Mouse (Mus musculus): ENCODE results near the gene Myocos.

Myocos gene

DNA sequence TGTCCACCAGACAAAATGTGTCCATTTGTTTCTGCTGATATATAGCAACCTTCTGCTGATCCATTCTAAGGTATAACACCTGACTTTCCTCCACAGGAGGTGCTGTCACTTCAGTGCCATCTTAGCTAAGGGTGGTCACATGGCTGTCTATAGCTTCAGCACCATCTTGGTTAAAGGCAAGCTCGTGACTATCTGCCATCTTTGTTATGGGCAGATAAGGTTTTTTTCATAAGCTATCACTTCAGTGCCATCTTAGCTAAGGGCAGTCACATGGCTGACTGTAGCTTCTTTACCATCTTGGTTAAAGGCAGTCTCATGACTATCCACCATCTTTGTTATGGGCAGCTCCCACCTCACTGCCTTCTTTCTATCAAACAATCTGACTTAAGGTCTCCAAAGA is 42.5 kb downstream of the Myocos start:
- peak; percentile 81 for DNase-seq (ENCODE audit: low read depth, low spot score)

DNA sequence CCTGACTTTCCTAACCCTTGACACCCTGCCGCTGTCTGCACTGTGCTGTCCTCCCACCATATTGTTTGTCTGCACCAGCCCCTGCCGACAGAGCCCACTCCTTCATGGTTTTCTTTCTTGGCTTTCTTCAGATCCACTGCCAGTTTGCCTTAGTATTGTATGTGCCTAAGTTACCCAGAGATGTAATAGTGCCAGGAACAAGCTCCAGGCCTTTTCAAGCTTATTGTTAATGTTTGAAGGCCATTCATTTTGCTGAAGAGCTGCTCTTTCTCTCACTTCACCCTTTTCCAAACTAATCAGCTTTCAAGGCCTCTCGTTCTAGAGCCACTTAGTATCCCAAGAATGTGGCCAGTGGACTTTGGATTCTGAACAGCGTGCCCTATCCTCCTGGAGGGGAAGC is 46.8 kb downstream of the Myocos start:
- DNase-seq (ENCODE audit: low read depth, low spot score): no peak

DNA sequence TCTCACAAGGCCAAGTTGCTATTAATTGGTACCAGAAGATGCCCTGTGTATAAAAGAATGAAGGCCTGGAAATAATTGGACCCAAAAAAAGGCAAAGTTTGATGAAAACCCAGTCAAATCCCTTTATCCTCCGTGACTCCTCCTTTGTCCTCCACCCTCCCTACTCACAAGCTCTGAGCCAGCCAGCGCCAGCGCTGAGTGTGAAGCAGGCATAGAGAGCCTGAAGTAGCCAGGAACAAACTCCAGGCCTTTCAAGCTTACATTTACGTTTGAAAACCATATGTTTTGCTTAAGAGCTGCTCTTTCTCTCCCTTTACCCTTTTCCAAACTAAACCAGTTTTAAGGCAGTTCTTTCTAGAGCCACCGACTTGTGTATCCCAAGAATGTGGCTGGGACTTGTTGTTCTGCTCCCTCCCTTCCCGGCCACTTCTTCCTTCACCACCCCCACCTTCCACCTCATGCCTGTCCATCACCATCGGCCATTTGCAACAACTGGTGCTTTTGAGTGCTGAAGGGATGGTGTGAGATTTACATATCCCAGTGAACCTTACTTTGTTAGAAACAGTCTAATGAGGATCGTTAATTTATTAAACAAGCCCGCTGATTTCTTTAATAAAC is 48.3 kb downstream of the Myocos start:
- no peak for DNase-seq (ENCODE audit: low read depth, low spot score)

DNA sequence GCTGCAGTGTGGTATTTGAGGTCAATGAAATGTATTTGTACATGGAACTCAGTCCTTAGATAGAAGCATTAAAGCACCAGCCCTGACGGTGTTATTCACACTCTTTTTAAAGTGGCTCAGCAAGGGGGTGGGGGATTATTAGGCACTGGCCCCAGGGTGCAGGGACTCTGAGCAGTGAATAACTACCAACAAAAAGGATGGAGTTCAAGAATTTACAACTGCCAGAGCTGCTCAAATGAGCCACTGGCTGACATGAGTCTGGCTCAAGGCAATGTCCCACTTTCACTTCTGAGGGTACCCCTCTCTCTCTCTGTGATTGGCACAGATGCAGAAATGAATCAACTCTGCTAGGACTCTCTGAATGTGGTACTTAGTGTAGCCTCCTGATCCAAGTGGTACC is 49.9 kb downstream of the Myocos start:
- no peak for DNase-seq (ENCODE audit: low read depth, low spot score)

DNA sequence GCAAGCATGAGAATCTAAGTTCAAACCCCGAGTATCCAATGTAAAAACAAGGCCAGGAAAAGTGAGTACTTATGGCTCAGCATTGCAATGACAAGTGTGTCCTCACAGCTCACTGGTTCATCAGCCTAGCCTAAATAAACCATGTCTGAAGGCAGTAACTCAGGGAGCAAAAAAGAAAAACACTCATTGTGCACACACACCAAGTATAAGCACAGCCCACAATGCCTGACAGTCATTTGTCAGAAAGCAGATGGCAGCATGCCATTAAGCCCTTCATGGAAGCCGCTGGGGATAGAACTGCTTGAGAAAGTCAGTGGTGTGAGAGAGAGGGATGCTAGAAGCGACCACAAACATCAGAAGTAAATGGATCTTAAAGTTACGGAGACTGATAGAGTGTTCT is 56.7 kb downstream of the Myocos start:
- no peak for DNase-seq (ENCODE audit: low read depth, low spot score)

DNA sequence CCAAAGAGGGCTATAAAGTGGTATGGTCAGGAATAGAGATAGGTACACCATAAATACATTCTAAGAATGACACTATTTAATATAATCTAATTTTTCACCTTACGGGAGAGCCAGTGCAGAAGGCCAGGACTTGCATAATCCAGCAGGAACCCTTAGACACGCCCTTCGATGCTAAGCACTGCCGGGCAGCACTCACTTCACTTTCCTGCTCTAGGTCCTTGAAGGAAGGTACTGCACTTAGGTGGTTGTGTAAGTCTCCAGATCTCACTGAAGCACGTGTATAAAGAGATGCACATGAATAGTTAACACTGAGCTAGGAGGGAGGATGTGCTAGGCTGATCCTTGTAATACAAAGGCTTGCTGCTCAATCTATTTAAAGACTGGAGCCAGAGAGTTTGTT is 58.4 kb downstream of the Myocos start:
- DNase-seq (ENCODE audit: low read depth, low spot score): no peak

DNA sequence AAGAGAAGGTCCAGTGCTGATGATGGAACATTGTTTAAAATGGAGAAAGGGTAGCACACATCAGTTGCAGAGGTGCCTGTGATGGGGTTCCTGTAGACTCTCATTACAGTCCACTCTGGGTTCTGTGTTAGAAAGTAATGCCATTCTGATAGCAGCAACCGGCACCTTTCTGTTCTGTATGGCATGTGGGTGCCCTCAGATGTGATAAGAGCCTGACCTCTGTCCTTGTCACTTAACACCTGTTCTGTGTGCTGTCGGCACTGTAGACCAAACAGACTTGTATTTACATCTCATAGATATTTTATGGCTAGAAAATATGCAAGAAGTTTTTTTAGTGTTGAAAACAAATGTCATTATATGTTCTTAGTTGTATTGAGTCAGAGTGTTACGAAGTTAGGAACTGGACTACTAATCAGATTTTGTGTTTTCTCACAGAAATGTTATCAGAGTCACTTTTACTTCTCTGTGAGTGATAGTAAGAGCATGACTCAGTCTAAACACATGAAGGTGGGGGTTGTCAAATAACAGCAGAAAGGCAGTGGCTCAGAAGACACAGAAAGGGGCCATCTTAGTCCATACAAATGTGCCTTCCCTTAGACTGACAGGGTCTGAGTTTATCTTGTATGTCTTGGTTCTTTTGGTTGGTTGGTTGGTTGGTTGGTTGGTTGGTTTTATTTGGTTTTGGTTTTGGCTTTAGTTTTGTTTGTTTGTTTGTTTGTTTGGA is 60.5 kb downstream of the Myocos start:
- DNase-seq (ENCODE audit: low read depth, low spot score): no peak
